Mouse (Mus musculus): ENCODE measurements at regions not wholly inside any gene's neighbourhood (a gene's known extent, or its start where the extent isn't known, plus 50 kb on each side); places are given as distances from the start of the nearest gene placed in this dataset.

GRCm38 (mm10) chr3:149379866-149380472, 389.6 kb upstream of the Adgrl2 start:
- TF ChIP-seq CTCF (IDR thresholded peaks at IDR 0.05; ENCODE audit: extremely low read depth, insufficient read length, insufficient replicate concordance, low read depth, low read length) (no peak), POLR2A (IDR thresholded peaks at IDR 0.05; ENCODE audit: low read depth, low read length) (no peak)
- Histone ChIP-seq H3K27me3 (ENCODE audit: control insufficient read depth, insufficient read depth, low read length) (no peaks in the 10 kb centered on the region), H3K36me3 (ENCODE audit: control insufficient read depth, insufficient read depth, low read length) (no peaks in the 10 kb centered on the region), H3K4me1 (ENCODE audit: control insufficient read depth, insufficient read depth, insufficient read length, low read length) (no peaks in the 10 kb centered on the region), H3K27ac (ENCODE audit: insufficient read depth, low read depth, low read length) (no peak overlapping the region), H3K4me3 (ENCODE audit: low read depth, low read length) (no peak overlapping the region)
- 61% methylated on average over 15 of the region's 15 CpGs for WGBS

- TF ChIP-seq POLR2A (IDR thresholded peaks at IDR 0.05; ENCODE audit: low read depth, low read length) (no peak), CTCF (IDR thresholded peaks at IDR 0.05; ENCODE audit: extremely low read depth, insufficient read length, insufficient replicate concordance, low read depth, low read length) (no peak)
- Histone ChIP-seq H3K4me3 (ENCODE audit: low read depth, low read length) (no peak overlapping the region), H3K27me3 (ENCODE audit: control insufficient read depth, insufficient read depth, low read length) (no peaks in the 10 kb centered on the region), H3K4me1 (ENCODE audit: control insufficient read depth, insufficient read depth, insufficient read length, low read length) (no peaks in the 10 kb centered on the region), H3K27ac (ENCODE audit: insufficient read depth, low read depth, low read length) (no peak overlapping the region), H3K36me3 (ENCODE audit: control insufficient read depth, insufficient read depth, low read length) (no peaks in the 10 kb centered on the region)
- WGBS, result 35% methylated on average over 3 of the region's 3 CpGs
Observed at GRCm38 (mm10) chr3:149379249-149379865, 389.0 kb upstream of the Adgrl2 start.

GRCm38 (mm10) chr3:149371439-149371838, 381.1 kb upstream of the Adgrl2 start:
- Histone ChIP-seq H3K4me3 (ENCODE audit: low read depth, low read length) (no peak overlapping the region), H3K27me3 (ENCODE audit: control insufficient read depth, insufficient read depth, low read length) (no peaks in the 10 kb centered on the region), H3K4me1 (ENCODE audit: control insufficient read depth, insufficient read depth, insufficient read length, low read length) (no peaks in the 10 kb centered on the region), H3K36me3 (ENCODE audit: control insufficient read depth, insufficient read depth, low read length) (no peaks in the 10 kb centered on the region), H3K27ac (ENCODE audit: insufficient read depth, low read depth, low read length) (no peak overlapping the region)
- WGBS, result 85% methylated on average over 5 of the region's 5 CpGs
- TF ChIP-seq CTCF (IDR thresholded peaks at IDR 0.05; ENCODE audit: extremely low read depth, insufficient read length, insufficient replicate concordance, low read depth, low read length) (no peak), POLR2A (IDR thresholded peaks at IDR 0.05; ENCODE audit: low read depth, low read length) (no peak)

- Histone ChIP-seq H3K4me3 (ENCODE audit: low read depth, low read length) (no peak overlapping the region), H3K36me3 (ENCODE audit: control insufficient read depth, insufficient read depth, low read length) (no peaks in the 10 kb centered on the region), H3K4me1 (ENCODE audit: control insufficient read depth, insufficient read depth, insufficient read length, low read length) (no peaks in the 10 kb centered on the region), H3K27me3 (ENCODE audit: control insufficient read depth, insufficient read depth, low read length) (no peaks in the 10 kb centered on the region), H3K27ac (ENCODE audit: insufficient read depth, low read depth, low read length) (no peak overlapping the region)
- 72% methylated on average over 6 of the region's 6 CpGs for WGBS
- no peak for TF ChIP-seq CTCF (IDR thresholded peaks at IDR 0.05; ENCODE audit: extremely low read depth, insufficient read length, insufficient replicate concordance, low read depth, low read length)
- TF ChIP-seq POLR2A (IDR thresholded peaks at IDR 0.05; ENCODE audit: low read depth, low read length), result no peak
Observed at GRCm38 (mm10) chr3:149370517-149371227, 380.3 kb upstream of the Adgrl2 start.

- Histone ChIP-seq H3K4me3 (ENCODE audit: low read depth, low read length) (no peak overlapping the region), H3K27ac (ENCODE audit: insufficient read depth, low read depth, low read length) (no peak overlapping the region), H3K27me3 (ENCODE audit: control insufficient read depth, insufficient read depth, low read length) (no peaks in the 10 kb centered on the region), H3K4me1 (ENCODE audit: control insufficient read depth, insufficient read depth, insufficient read length, low read length) (no peaks in the 10 kb centered on the region), H3K36me3 (ENCODE audit: control insufficient read depth, insufficient read depth, low read length) (no peaks in the 10 kb centered on the region)
- WGBS, result 82% methylated on average over 3 of the region's 3 CpGs
- no peak for TF ChIP-seq POLR2A (IDR thresholded peaks at IDR 0.05; ENCODE audit: low read depth, low read length)
- TF ChIP-seq CTCF (IDR thresholded peaks at IDR 0.05; ENCODE audit: extremely low read depth, insufficient read length, insufficient replicate concordance, low read depth, low read length), result no peak
Observed at GRCm38 (mm10) chr3:149367888-149368287, 377.5 kb upstream of the Adgrl2 start.

GRCm38 (mm10) chr3:149360164-149360563, 369.8 kb upstream of the Adgrl2 start:
- 79% methylated on average over 2 of the region's 2 CpGs for WGBS
- TF ChIP-seq CTCF (IDR thresholded peaks at IDR 0.05; ENCODE audit: extremely low read depth, insufficient read length, insufficient replicate concordance, low read depth, low read length) (no peak), POLR2A (IDR thresholded peaks at IDR 0.05; ENCODE audit: low read depth, low read length) (no peak)
- no peaks in the 10 kb centered on the region for H3K27me3 ChIP-seq (ENCODE audit: control insufficient read depth, insufficient read depth, low read length)
- H3K4me3 ChIP-seq (ENCODE audit: low read depth, low read length), result no peak overlapping the region
- peaks cover 3% of the 10 kb centered on the region; the same call in 1 of the 2 replicates for H3K4me1 ChIP-seq (ENCODE audit: control insufficient read depth, insufficient read depth, insufficient read length, low read length)
- H3K27ac ChIP-seq (ENCODE audit: insufficient read depth, low read depth, low read length), result no peak overlapping the region
- H3K36me3 ChIP-seq (ENCODE audit: control insufficient read depth, insufficient read depth, low read length), result no peaks in the 10 kb centered on the region

- Histone ChIP-seq H3K4me3 (ENCODE audit: low read depth, low read length) (no peak overlapping the region), H3K27ac (ENCODE audit: insufficient read depth, low read depth, low read length) (no peak overlapping the region), H3K4me1 (ENCODE audit: control insufficient read depth, insufficient read depth, insufficient read length, low read length) (peaks cover 3% of the 10 kb centered on the region; the same call in 1 of the 2 replicates), H3K36me3 (ENCODE audit: control insufficient read depth, insufficient read depth, low read length) (no peaks in the 10 kb centered on the region), H3K27me3 (ENCODE audit: control insufficient read depth, insufficient read depth, low read length) (no peaks in the 10 kb centered on the region)
- 40% methylated on average over 6 of the region's 6 CpGs for WGBS
- TF ChIP-seq POLR2A (IDR thresholded peaks at IDR 0.05; ENCODE audit: low read depth, low read length), result no peak
- TF ChIP-seq CTCF (IDR thresholded peaks at IDR 0.05; ENCODE audit: extremely low read depth, insufficient read length, insufficient replicate concordance, low read depth, low read length), result no peak
Observed at GRCm38 (mm10) chr3:149358570-149359193, 368.3 kb upstream of the Adgrl2 start.
